Mouse (Mus musculus): ENCODE results near the gene Sertad2.

The Sertad2 gene

DNA sequence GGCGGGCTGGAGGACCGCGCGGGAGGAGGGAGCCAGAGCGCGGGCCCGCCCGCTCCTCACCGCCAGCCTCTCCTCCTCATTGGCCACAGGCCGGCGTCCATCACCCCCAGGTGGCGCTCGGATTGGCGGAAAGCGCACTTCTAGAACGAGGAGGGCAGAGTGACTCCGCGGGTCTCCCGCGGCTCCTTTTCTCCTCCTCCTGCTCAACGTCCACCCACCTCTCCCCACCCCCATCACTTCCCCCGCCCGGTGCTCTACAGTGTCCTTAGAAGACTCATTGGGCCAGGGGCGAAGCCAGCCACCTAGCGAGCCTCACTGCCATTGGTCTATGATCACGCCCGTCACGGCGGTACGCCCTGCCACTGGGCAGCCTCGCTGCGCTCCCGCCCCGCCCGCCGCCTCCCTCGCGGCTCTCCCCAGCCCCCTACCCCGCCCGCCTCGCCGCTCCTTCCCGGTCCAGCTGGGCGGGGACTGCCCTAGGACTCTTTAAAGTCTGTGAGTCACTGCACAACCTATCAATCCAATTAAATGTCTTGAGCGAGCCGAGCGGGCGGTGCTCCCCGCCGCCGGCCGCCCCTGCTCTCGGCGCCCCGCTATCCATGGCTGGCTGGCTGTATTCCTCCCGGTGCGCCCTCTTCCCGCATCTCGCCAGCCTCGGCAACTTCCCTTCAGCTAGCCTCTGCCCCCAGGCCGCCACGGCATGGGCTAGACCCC lies at the start of gene Sertad2:
Sertad2 (plus strand) TSS at position 515 of the 714 bp plus-strand sequence.
- DNase-seq (ENCODE audit: low spot score in 2 of 2) = peak; percentile 100

DNA sequence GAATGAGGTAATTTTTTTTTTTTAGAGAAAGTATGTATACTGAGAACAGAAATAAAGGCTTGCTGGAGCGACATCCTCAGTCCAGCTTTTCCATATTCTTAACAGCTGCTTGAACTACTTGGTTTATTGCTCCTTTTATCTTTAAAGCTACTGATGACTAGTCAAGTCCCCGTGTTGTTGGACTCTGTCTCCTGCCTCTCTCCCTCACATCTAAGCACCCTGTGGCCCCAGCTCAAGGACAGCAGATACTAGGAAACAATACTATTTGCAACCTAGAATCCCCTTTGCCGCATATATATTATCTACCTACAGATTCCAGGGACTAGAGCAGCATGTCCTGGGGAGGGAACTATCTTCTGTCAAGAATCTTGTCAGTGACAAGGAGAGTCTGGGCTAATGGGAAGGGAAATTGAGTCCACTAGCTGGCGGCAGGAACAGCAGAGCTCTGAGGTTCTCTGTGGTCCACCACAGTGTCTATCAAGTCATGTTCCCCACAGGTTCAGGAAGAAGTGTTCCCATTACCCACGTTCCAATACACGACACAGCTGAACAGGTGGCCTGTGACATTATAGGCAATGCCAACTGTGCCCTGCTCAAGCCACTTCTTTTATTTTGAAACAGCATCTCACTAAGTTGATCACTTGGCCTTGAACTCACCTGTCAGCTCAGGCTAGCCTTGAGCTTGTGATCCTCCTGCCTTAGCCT lies 49.0 kb upstream of the Sertad2 start:
- DNase-seq (ENCODE audit: low spot score in 2 of 2) = no peak

- no peak for DNase-seq (ENCODE audit: low spot score in 2 of 2)
Observed at GRCm38 (mm10) chr11:20500516-20500915, 42.5 kb upstream of the Sertad2 start.

GRCm38 (mm10) chr11:20501160-20501955 lies 41.7 kb upstream of the Sertad2 start:
- DNase-seq (ENCODE audit: low spot score in 2 of 2) = no peak

GRCm38 (mm10) chr11:20513574-20513973 lies 29.5 kb upstream of the Sertad2 start:
- no peak for DNase-seq (ENCODE audit: low spot score in 2 of 2)

GRCm38 (mm10) chr11:20514757-20515156 lies 28.3 kb upstream of the Sertad2 start:
- DNase-seq (ENCODE audit: low spot score in 2 of 2) = no peak

- no peak for DNase-seq (ENCODE audit: low spot score in 2 of 2)
Observed at GRCm38 (mm10) chr11:20521321-20521720, 21.7 kb upstream of the Sertad2 start.

GRCm38 (mm10) chr11:20522750-20523149 lies 20.3 kb upstream of the Sertad2 start:
- DNase-seq (ENCODE audit: low spot score in 2 of 2) = no peak

DNA sequence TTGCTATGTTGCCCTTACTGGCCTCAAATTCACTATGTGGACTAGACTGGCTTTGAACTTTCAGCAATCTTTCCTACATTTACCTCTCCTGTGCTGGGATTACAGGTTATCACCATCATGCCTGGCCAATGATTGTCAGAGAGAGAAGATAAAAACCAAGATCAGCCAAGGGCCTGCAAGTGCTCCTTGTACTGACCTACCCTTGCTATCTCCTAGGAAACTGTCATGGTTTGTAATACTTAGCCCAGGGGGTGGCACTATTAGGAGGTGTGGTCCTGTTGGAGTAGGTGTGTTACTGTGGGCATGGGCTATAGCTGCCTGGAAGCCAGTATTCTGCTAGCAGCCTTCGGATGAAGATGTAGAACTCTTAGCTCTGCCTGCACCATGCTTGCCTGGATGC lies 18.6 kb upstream of the Sertad2 start:
- DNase-seq (ENCODE audit: low spot score in 2 of 2) = no peak

DNA sequence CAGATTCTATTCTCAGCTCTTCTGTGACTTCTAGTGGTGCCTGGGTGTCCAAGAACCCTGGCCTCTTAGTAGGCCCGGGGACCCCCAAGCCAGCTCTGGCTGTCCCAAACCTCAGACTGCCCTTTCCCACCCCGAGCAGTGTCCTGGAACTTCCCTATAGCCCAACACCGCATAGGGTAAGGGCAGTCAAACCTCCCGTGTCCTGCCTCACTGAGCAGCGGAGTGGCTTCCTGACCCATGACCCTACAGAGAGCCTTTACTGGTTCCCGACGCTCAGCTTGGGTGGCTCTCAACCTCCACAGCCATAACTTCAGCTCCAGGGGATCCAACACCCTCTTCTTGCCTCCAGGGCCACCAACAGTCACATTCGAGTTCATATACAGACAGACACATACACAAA lies 17.1 kb upstream of the Sertad2 start:
- no peak for DNase-seq (ENCODE audit: low spot score in 2 of 2)

DNA sequence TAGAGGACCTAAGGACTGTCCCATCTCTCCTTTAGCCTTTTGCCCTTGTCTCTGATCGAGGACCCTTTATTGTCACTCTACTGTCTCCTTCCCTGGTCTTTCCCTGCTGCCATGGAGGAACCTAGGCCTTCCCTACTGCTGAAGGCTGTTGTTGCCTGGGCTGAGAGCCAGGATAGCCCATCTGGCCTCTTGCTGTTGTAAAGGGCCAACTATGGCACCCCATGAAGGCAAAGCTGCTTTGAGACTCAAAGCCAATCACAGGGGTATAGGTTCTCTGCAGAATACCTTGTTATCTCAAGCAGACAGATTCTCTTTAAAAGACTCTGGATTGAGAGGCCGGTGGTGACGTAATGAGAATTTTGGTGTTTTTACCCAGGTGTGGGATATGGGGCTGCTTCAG lies 15.2 kb upstream of the Sertad2 start:
- DNase-seq (ENCODE audit: low spot score in 2 of 2) = no peak

- DNase-seq (ENCODE audit: low spot score in 2 of 2) = no peak
Observed at GRCm38 (mm10) chr11:20531682-20531991, 11.4 kb upstream of the Sertad2 start.

GRCm38 (mm10) chr11:20531992-20532881 lies 10.8 kb upstream of the Sertad2 start:
- peak; percentile 48 to 50 for DNase-seq (ENCODE audit: low spot score in 2 of 2)

- no peak for DNase-seq (ENCODE audit: low spot score in 2 of 2)
Observed at GRCm38 (mm10) chr11:20533231-20533630, 9.8 kb upstream of the Sertad2 start.

DNA sequence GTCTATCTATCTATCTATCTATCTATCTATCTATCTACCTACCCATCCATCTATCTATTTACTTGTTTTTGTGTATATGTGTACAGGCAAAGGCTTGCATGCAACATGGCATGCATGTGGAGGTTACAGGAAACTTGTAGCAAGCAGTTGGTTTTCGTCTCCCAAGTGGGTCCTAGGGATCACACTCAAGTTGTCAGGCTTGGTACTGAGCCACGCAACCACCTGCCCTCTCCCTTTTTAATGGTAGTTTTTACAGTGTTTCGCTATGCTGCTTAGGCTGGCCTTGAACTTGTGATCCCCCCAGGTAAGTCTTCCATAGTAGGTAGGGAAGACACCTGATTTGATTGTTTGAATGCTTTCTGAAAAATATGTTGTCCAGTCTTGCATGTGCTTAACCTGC lies 5.8 kb upstream of the Sertad2 start:
- DNase-seq (ENCODE audit: low spot score in 2 of 2) = no peak

GRCm38 (mm10) chr11:20538496-20538895 lies 4.6 kb upstream of the Sertad2 start:
- no peak for DNase-seq (ENCODE audit: low spot score in 2 of 2)

GRCm38 (mm10) chr11:20541280-20541679 lies 1.8 kb upstream of the Sertad2 start:
- no peak for DNase-seq (ENCODE audit: low spot score in 2 of 2)

DNA sequence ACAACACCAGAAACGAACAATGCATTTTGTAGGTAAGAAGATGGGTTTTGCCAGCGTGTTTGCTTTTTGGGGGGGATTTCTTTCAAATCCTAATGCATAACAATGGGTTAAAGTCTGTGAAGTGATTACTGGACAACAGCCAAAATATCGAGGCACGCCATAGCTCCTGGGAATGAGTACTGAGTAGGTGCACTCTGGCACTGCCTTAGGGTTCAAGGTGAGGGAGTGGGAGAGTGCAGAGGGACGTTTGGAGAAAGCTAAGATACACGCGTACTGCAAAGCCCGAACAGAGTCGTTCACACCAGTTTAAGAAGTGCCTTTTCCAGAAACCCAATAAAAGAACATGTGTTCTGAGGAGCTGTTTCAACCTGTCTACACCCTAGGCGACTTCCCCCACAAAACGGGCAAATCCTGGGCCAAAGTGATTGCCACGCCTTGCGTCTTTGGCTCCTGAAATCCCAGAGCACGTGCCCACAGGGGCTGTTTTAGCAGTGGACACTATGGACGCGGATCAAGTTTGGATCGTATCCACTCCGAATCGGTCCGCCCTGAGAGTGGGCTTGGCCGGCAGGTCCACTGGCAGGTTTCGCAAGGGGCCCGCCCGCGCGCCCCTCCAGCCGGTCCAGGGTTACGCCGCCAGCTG lies 937 bp upstream of the Sertad2 start:
- peak in 1 of 2 experiments; percentile 33 for DNase-seq (ENCODE audit: low spot score in 2 of 2)

DNA sequence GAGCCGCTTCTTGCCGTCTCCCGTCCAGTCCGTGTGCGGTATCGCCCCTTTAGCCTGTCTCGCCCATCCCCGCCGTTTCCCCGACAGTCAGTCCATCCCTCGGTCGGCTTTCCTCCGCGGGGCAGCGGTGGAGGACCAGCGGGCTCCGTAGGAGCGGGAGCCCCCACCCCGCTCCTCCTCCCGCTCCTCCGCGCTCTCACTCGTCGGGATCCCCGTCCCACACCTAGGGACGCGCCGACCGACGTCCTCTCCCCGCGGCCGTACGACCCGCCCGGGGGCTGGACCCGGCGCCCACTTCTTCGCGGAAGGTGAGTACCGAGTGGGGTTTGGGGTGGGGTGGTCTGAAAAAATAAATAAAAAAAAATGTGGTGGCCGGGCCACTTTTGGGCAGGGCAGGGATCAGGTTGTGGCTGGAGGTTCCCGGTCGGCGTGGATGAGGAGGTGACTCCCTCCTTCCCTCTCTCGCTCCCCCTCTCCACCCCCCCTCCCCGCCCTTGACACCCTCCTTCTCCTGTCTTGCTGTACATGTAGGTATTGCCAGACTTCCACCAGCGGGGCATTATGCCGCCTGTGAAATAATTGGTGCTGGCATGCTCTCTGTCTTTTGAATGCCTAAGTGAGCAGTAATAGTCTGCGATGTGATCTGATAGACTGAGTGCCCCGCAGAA lies 534 bp downstream of the Sertad2 start:
- DNase-seq (ENCODE audit: low spot score in 2 of 2) = peak in 1 of 2 experiments; percentile 64

DNA sequence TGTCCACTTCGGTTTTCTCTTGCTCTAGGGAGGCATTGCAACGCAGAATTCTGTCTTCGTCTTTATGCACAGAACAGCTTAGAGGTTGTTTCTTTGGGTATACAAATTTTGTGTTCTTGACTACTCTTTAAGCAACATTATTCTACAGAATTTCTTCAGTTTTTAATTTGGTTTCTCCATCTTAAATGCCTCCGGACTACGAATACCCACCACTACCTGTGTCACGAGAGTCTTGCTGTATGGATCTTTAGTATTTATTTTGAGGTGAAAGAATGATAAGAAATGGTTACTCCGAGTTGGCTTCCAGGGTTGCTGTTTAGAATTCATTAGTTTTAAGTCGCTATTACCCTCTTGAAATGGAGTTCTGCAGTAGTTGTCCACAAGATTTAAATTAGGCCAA lies 1.3 kb downstream of the Sertad2 start:
- no peak for DNase-seq (ENCODE audit: low spot score in 2 of 2)

Data from right cerebral cortex, postnatal 10 days (tissue).